Mouse (Mus musculus): Measurements from ENCODE around the gene Cep70. TPM values are rescaled to one million over a fixed set of nuclear protein-coding genes. Genes with fewer than 3 reads are reported as not detected.
A peak's percentile ranks its signal among the peaks of the same experiment; 100 is the strongest.

The Cep70 gene
- total and polyA plus RNA-seq, 2 experiments, result 0.70 to 9.4 TPM

- no peaks in the 10 kb centered on the region for H3K36me3 ChIP-seq (ENCODE audit: control insufficient read depth, insufficient read depth, low read length)
Measured at GRCm38 (mm10) chr9:99224583-99224982, 18.6 kb upstream of the Cep70 start.

GRCm38 (mm10) chr9:99229450-99229849 is 13.7 kb upstream of the Cep70 start:
- Histone ChIP-seq H3K4me1 (ENCODE audit: control insufficient read depth, insufficient read depth, low read length) (no peaks in the 10 kb centered on the region), H3K4me3 (ENCODE audit: insufficient read depth, low read depth, low read length) (no peak overlapping the region), H3K9ac (ENCODE audit: low read depth, low read length) (no peak overlapping the region), H3K27me3 (ENCODE audit: control insufficient read depth, insufficient read depth, low read length) (no peaks in the 10 kb centered on the region), H3K79me2 (ENCODE audit: control insufficient read depth, insufficient read depth, low read length) (no peaks in the 10 kb centered on the region), H3K27ac (replicated peaks; ENCODE audit: insufficient read depth, low read depth, low read length) (no peak overlapping the region), H3K36me3 (ENCODE audit: control insufficient read depth, insufficient read depth, low read length) (no peaks in the 10 kb centered on the region)
- TF ChIP-seq CTCF (IDR thresholded peaks at IDR 0.05; ENCODE audit: low read depth, low read length) (no peak), POLR2A (IDR thresholded peaks at IDR 0.05; ENCODE audit: extremely low read depth, insufficient read depth, low read length) (no peak)
- WGBS, result 86% methylated on average over 14 of the region's 14 CpGs
- DNase-seq (ENCODE audit: extremely low read depth, low read depth, low spot score), result no peak

More at GRCm38 (mm10) chr9:99224583-99224982, 18.6 kb upstream of the Cep70 start:
- Histone ChIP-seq H3K4me1 (ENCODE audit: control insufficient read depth, insufficient read depth, low read length) (no peaks in the 10 kb centered on the region), H3K27me3 (ENCODE audit: control insufficient read depth, insufficient read depth, low read length) (no peaks in the 10 kb centered on the region), H3K4me3 (ENCODE audit: insufficient read depth, low read depth, low read length) (no peak overlapping the region), H3K9ac (ENCODE audit: low read depth, low read length) (no peak overlapping the region), H3K27ac (replicated peaks; ENCODE audit: insufficient read depth, low read depth, low read length) (no peak overlapping the region), H3K79me2 (ENCODE audit: control insufficient read depth, insufficient read depth, low read length) (no peaks in the 10 kb centered on the region)
- no peak for DNase-seq (ENCODE audit: extremely low read depth, low read depth, low spot score)
- TF ChIP-seq CTCF (IDR thresholded peaks at IDR 0.05; ENCODE audit: low read depth, low read length) (no peak), POLR2A (IDR thresholded peaks at IDR 0.05; ENCODE audit: extremely low read depth, insufficient read depth, low read length) (no peak)
- WGBS, result 65% methylated on average over 3 of the region's 3 CpGs

- H3K79me2 ChIP-seq (ENCODE audit: control insufficient read depth, insufficient read depth, low read length), result no peaks in the 10 kb centered on the region
- H3K27me3 ChIP-seq (ENCODE audit: control insufficient read depth, insufficient read depth, low read length), result no peaks in the 10 kb centered on the region; the same call in 1 of the 2 replicates
- no peak for DNase-seq (ENCODE audit: extremely low read depth, low read depth, low spot score)
- H3K4me3 ChIP-seq (ENCODE audit: insufficient read depth, low read depth, low read length), result no peak within 1 kb of the TSS
- 87% methylated on average over 14 of the region's 14 CpGs for WGBS
- no peak for TF ChIP-seq CTCF (IDR thresholded peaks at IDR 0.05; ENCODE audit: low read depth, low read length)
- no peak for TF ChIP-seq POLR2A (IDR thresholded peaks at IDR 0.05; ENCODE audit: extremely low read depth, insufficient read depth, low read length)
- H3K27ac ChIP-seq (replicated peaks; ENCODE audit: insufficient read depth, low read depth, low read length), result no peak within 1 kb of the TSS
- no peaks in the 10 kb centered on the region for H3K4me1 ChIP-seq (ENCODE audit: control insufficient read depth, insufficient read depth, low read length)
- H3K9ac ChIP-seq (ENCODE audit: low read depth, low read length), result no peak within 1 kb of the TSS
- no peaks in the 10 kb centered on the region for H3K36me3 ChIP-seq (ENCODE audit: control insufficient read depth, insufficient read depth, low read length)
Measured at GRCm38 (mm10) chr9:99237139-99237538, 6.0 kb upstream of the Cep70 start, which contains the start of gene Faiml. Faiml (minus strand) TSS chr9:99237239.

- H3K27ac ChIP-seq (replicated peaks; ENCODE audit: insufficient read depth, low read depth, low read length), result no peak overlapping the region
- no peak for TF ChIP-seq POLR2A (IDR thresholded peaks at IDR 0.05; ENCODE audit: extremely low read depth, insufficient read depth, low read length)
- TF ChIP-seq CTCF (IDR thresholded peaks at IDR 0.05; ENCODE audit: low read depth, low read length), result no peak
- peaks cover 2% of the 10 kb centered on the region; the same call in 1 of the 2 replicates for H3K4me1 ChIP-seq (ENCODE audit: control insufficient read depth, insufficient read depth, low read length)
- 78% methylated on average over 10 of the region's 10 CpGs for WGBS
- no peak overlapping the region for H3K9ac ChIP-seq (ENCODE audit: low read depth, low read length)
- peak; percentile 16 for DNase-seq (ENCODE audit: extremely low read depth, low read depth, low spot score)
- H3K4me3 ChIP-seq (ENCODE audit: insufficient read depth, low read depth, low read length), result no peak overlapping the region
- no peaks in the 10 kb centered on the region for H3K79me2 ChIP-seq (ENCODE audit: control insufficient read depth, insufficient read depth, low read length)
- H3K27me3 ChIP-seq (ENCODE audit: control insufficient read depth, insufficient read depth, low read length), result no peaks in the 10 kb centered on the region; the same call in 1 of the 2 replicates
- no peaks in the 10 kb centered on the region for H3K36me3 ChIP-seq (ENCODE audit: control insufficient read depth, insufficient read depth, low read length)
Measured at GRCm38 (mm10) chr9:99238276-99238675, 4.9 kb upstream of the Cep70 start.

GRCm38 (mm10) chr9:99239256-99239655 is 3.9 kb upstream of the Cep70 start:
- 52% methylated on average over 1 of the region's 1 CpGs for whole genome bisulfite sequencing
- no peak for TF ChIP-seq POLR2A (IDR thresholded peaks at IDR 0.05; ENCODE audit: extremely low read depth, insufficient read depth, low read length)
- no peak for TF ChIP-seq CTCF (IDR thresholded peaks at IDR 0.05; ENCODE audit: low read depth, low read length)
- Histone ChIP-seq H3K27me3 (ENCODE audit: control insufficient read depth, insufficient read depth, low read length) (no peaks in the 10 kb centered on the region; the same call in 1 of the 2 replicates), H3K36me3 (ENCODE audit: control insufficient read depth, insufficient read depth, low read length) (no peaks in the 10 kb centered on the region), H3K4me1 (ENCODE audit: control insufficient read depth, insufficient read depth, low read length) (peaks cover 2% of the 10 kb centered on the region; the same call in 1 of the 2 replicates), H3K27ac (replicated peaks; ENCODE audit: insufficient read depth, low read depth, low read length) (no peak overlapping the region), H3K4me3 (ENCODE audit: insufficient read depth, low read depth, low read length) (no peak overlapping the region), H3K79me2 (ENCODE audit: control insufficient read depth, insufficient read depth, low read length) (no peaks in the 10 kb centered on the region), H3K9ac (ENCODE audit: low read depth, low read length) (no peak overlapping the region)
- no peak for DNase-seq (ENCODE audit: extremely low read depth, low read depth, low spot score)

- Histone ChIP-seq H3K36me3 (ENCODE audit: control insufficient read depth, insufficient read depth, low read length) (no peaks in the 10 kb centered on the region), H3K9ac (ENCODE audit: low read depth, low read length) (no peak overlapping the region), H3K27ac (replicated peaks; ENCODE audit: insufficient read depth, low read depth, low read length) (no peak overlapping the region), H3K27me3 (ENCODE audit: control insufficient read depth, insufficient read depth, low read length) (no peaks in the 10 kb centered on the region; the same call in 1 of the 2 replicates), H3K79me2 (ENCODE audit: control insufficient read depth, insufficient read depth, low read length) (no peaks in the 10 kb centered on the region; the same call in 1 of the 2 replicates), H3K4me3 (ENCODE audit: insufficient read depth, low read depth, low read length) (no peak overlapping the region), H3K4me1 (ENCODE audit: control insufficient read depth, insufficient read depth, low read length) (peaks cover 2% of the 10 kb centered on the region; the same call in 1 of the 2 replicates)
- no peak for DNase-seq (ENCODE audit: extremely low read depth, low read depth, low spot score)
- TF ChIP-seq CTCF (IDR thresholded peaks at IDR 0.05; ENCODE audit: low read depth, low read length), result no peak
- no peak for TF ChIP-seq POLR2A (IDR thresholded peaks at IDR 0.05; ENCODE audit: extremely low read depth, insufficient read depth, low read length)
- 72% methylated on average over 5 of the region's 5 CpGs for WGBS
Measured at GRCm38 (mm10) chr9:99240571-99240970, 2.6 kb upstream of the Cep70 start.

All from liver, adult 2 months (tissue).